Mouse (Mus musculus) G1E (cell line): ENCODE measurements around the gene Wee1. TPM values are rescaled to one million over a fixed set of nuclear protein-coding genes. Genes with fewer than 3 reads are reported as not detected.
A peak's percentile ranks its signal among the peaks of the same experiment; 100 is the strongest.

Experiments
- ATAC-seq: 2 replicates; pipeline ENCODE4 v1.8.0; 2016; ENCODE audit warnings: mild to moderate bottlenecking; ENCODE audit not compliant: insufficient number of reproducible peaks, poor library complexity, low FRiP score, severe bottlenecking; ENCODE audit errors: extremely low read depth
- DNase-seq: peaks from one replicate; pipeline ENCODE4 v3.0.0; 2012; ENCODE audit warnings: low spot score
- H3K27me3 ChIP-seq: 2 replicates; pipeline ENCODE4 v1.6.1; 2012; ENCODE audit warnings: mild to moderate bottlenecking, low read length, inconsistent platforms; ENCODE audit not compliant: insufficient read depth
- H3K36me3 ChIP-seq: replicated peaks from 2 replicates; pipeline ENCODE3; 2012; ENCODE audit warnings: mild to moderate bottlenecking, inconsistent platforms
- H3K4me1 ChIP-seq: 2 replicates; pipeline ENCODE4 v1.6.1; 2012; ENCODE audit warnings: low read depth, low read length, inconsistent platforms, mixed read lengths; ENCODE audit not compliant: insufficient read depth
- H3K4me3 ChIP-seq: 2 replicates; pipeline ENCODE4 v1.5.1; 2012; ENCODE audit warnings: low read depth, mild to moderate bottlenecking, inconsistent platforms, low read length, moderate library complexity, mixed read lengths
- H3K9me3 ChIP-seq: replicated peaks from 2 replicates; pipeline ENCODE4 v1.6.1; 2012; ENCODE audit warnings: inconsistent platforms
- CTCF ChIP-seq: IDR thresholded peaks from 2 replicates; pipeline ENCODE4 v1.5.1; 2012; ENCODE audit warnings: low read depth, low read length, inconsistent platforms, mixed read lengths
- GATA1 ChIP-seq: IDR thresholded peaks from 2 replicates; pipeline ENCODE4 v1.6.1; 2012; ENCODE audit warnings: borderline replicate concordance, low read length, inconsistent platforms, mixed read lengths
- GATA2 ChIP-seq: IDR thresholded peaks from 2 replicates; pipeline ENCODE4 v1.6.1; 2012; ENCODE audit warnings: low read depth, low read length, inconsistent platforms, borderline replicate concordance
- POLR2AphosphoS5 ChIP-seq: IDR thresholded peaks from 2 replicates; pipeline ENCODE4 v1.6.1; 2012; ENCODE audit warnings: low read depth, low read length, inconsistent platforms; ENCODE audit not compliant: insufficient replicate concordance
- TAL1 ChIP-seq: conservative IDR thresholded peaks from 2 replicates; pipeline ENCODE4 v1.6.1; 2012; ENCODE audit warnings: low read depth, low read length, inconsistent platforms, mixed read lengths
- polyA plus RNA-seq: library from polyadenylated mRNA; stranded (reverse); fragments of >175 nt; gene quantifications from 2 replicates; pipeline ENCODE4 v1.2.3, GENCODE M21; 2012
- total RNA-seq, 2 experiments: library from RNA; stranded (forward) in 1 of 2; stranded (reverse) in 1 of 2; fragments of 200-1000 nt in 1 of 2; fragments of >200 nt in 1 of 2; fragmentation: Nextera tagmentation in 1 of 2; gene quantifications; 2 replicates each; pipeline ENCODE4 v1.2.3; 2014 to 2017

The Wee1 gene
- total and polyA plus RNA-seq, 3 experiments = 21.3 to 82.1 (median 32.7) TPM

DNA sequence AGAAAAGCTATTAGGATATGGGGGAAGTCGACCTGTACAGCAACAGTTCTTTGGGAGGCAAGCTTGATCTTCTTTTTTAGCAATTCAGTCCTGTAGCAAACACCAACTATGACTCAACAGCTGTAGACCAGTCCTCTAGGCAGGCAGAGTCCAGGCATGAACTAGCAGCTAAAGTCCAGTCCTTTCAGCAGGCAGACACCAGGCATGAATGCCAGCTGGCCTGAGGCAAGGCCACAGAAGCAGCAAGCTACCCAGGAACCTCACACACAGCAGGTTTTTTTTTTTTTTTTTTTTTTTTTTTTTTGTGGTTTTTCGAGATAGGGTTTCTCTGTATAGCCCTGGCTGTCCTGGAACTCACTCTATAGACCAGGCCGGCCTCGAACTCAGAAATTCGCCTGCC is 12.1 kb downstream of the Wee1 start:
- DNase-seq (no peak), ATAC-seq (no peak)
- H3K9me3 ChIP-seq = no peaks in the 10 kb centered on the region
- TF ChIP-seq TAL1 = no peak
- no peak for TF ChIP-seq GATA1
- no peak for TF ChIP-seq CTCF
- no peak for TF ChIP-seq POLR2AphosphoS5
- TF ChIP-seq GATA2 = no peak
- peaks cover 95% of the 10 kb centered on the region for H3K36me3 ChIP-seq
- no peak overlapping the region for H3K4me3 ChIP-seq
- H3K4me1 ChIP-seq = peaks cover 8% of the 10 kb centered on the region; the same call in 1 of the 2 replicates
- no peaks in the 10 kb centered on the region for H3K27me3 ChIP-seq

- DNase-seq = no peak
- Histone ChIP-seq H3K27me3 (no peaks in the 10 kb centered on the region), H3K4me3 (no peak overlapping the region), H3K9me3 (no peaks in the 10 kb centered on the region), H3K36me3 (peaks cover 97% of the 10 kb centered on the region), H3K4me1 (peaks cover 6% of the 10 kb centered on the region; the same call in 1 of the 2 replicates)
- no peak for TF ChIP-seq GATA2
- TF ChIP-seq GATA1 = no peak
- TF ChIP-seq CTCF = no peak
- no peak for TF ChIP-seq TAL1
- TF ChIP-seq POLR2AphosphoS5 = no peak
- no peak for ATAC-seq
Observed at GRCm38 (mm10) chr7:110138538-110138937, 16.7 kb downstream of the Wee1 start.

DNA sequence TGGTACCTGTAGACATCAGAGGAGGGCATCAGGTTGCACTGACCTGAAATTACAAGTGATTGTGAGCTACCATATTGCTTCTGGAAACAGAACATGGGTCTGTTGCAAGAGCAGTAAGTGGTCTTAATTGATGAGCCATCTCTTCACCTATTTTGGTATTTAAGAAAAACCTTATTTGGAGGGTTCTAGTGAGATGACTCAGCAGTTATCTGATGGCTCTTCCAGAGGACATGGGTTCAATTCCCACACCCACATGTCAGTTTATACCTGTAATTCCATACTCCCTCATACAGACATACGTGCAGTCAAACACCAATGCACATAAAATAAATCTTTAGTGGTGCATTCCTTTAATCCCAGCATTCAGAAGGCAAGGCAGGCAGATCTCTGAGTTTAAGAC is 22.0 kb downstream of the Wee1 start:
- DNase-seq (no peak), ATAC-seq (no peak)
- H3K4me3 ChIP-seq = no peak overlapping the region
- TF ChIP-seq POLR2AphosphoS5 = no peak
- no peak for TF ChIP-seq TAL1
- no peaks in the 10 kb centered on the region for H3K9me3 ChIP-seq
- H3K4me1 ChIP-seq = peaks cover 10% of the 10 kb centered on the region; the same call in 1 of the 2 replicates
- H3K27me3 ChIP-seq = no peaks in the 10 kb centered on the region
- H3K36me3 ChIP-seq = peaks cover 78% of the 10 kb centered on the region

- no peak for TF ChIP-seq GATA2
- ATAC-seq = no peak
- peaks cover 3% of the 10 kb centered on the region for H3K36me3 ChIP-seq
- peaks cover 21% of the 10 kb centered on the region for H3K4me1 ChIP-seq
- no peak overlapping the region for H3K4me3 ChIP-seq
- no peaks in the 10 kb centered on the region; the same call in 1 of the 2 replicates for H3K27me3 ChIP-seq
- no peak for DNase-seq
- no peaks in the 10 kb centered on the region for H3K9me3 ChIP-seq
Observed at GRCm38 (mm10) chr7:110152891-110153290, 31.0 kb downstream of the Wee1 start.

GRCm38 (mm10) chr7:110156712-110157260 is 34.9 kb downstream of the Wee1 start:
- H3K4me1 ChIP-seq = peaks cover 30% of the 10 kb centered on the region
- TF ChIP-seq CTCF = no peak
- TF ChIP-seq TAL1 = no peak
- TF ChIP-seq POLR2AphosphoS5 = no peak
- no peak for TF ChIP-seq GATA1
- TF ChIP-seq GATA2 = no peak
- no peaks in the 10 kb centered on the region for H3K36me3 ChIP-seq
- ATAC-seq (peak; percentile 34), DNase-seq (peak; percentile 38)
- no peaks in the 10 kb centered on the region for H3K9me3 ChIP-seq
- H3K4me3 ChIP-seq = no peak overlapping the region; the same call in 1 of the 2 replicates
- H3K27me3 ChIP-seq = no peaks in the 10 kb centered on the region; the same call in 1 of the 2 replicates

DNA sequence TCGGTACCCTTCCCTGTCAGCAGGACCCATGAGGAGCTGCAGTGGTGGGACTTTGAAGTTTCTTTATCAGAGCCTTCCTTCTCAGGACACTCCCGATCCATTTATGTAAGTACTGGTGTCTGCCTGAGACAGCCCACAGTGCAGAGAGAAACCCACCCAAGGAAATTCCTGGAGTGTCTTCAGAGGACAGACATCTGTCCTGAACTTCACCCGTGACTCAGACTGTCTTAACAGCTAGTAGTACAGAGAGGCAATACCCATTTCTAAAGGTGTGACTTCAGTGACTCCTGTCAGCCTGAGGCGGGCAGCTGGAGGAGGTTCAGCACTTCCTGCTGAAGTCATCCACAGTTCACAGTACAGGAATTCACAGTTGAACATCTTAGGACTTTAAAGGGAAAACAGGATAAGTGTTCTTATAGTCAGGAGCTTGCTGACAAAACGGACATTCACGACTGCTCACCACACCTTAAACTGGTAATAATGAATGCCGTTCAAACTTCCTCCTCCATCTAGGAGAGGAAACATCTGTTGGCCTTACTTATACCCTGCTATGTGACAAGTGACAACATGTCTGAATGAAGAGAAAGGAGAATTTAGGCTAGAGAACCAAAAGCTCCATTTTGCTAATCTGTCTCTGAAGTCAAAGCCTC is 35.5 kb downstream of the Wee1 start:
- no peaks in the 10 kb centered on the region for H3K36me3 ChIP-seq
- ATAC-seq = peak; percentile 12; the same call in 1 of the 2 replicates
- H3K4me3 ChIP-seq = no peak overlapping the region
- H3K27me3 ChIP-seq = no peaks in the 10 kb centered on the region; the same call in 1 of the 2 replicates
- H3K9me3 ChIP-seq = no peaks in the 10 kb centered on the region
- TF ChIP-seq TAL1 (no peak), GATA2 (no peak), GATA1 (no peak), CTCF (no peak), POLR2AphosphoS5 (no peak)
- peaks cover 31% of the 10 kb centered on the region for H3K4me1 ChIP-seq
- no peak for DNase-seq
